Mouse (Mus musculus): Measurements from ENCODE around the gene Elane.

GRCm38 (mm10) chr10:79890670-79891069 lies 4.6 kb downstream of the Elane start, which contains the start of gene Cfd:
- no peak for TF ChIP-seq POLR2A (IDR thresholded peaks at IDR 0.05; ENCODE audit: borderline replicate concordance, control insufficient read depth, low read depth, low read length)
- no peak for TF ChIP-seq CTCF (IDR thresholded peaks at IDR 0.05; ENCODE audit: control insufficient read depth, insufficient read depth, low read length)
